Mouse (Mus musculus) midbrain, embryonic 13.5 days (tissue): ENCODE measurements around the gene Bcl2l1. TPM values are rescaled to one million over a fixed set of nuclear protein-coding genes. Genes with fewer than 3 reads are reported as not detected.

Source experiments
- ATAC-seq: fragments of 200-750 bp; cut with Nextera tagmentation; 2 replicates; pipeline ENCODE4 v1.8.0; 2017; ENCODE audit warnings: mild to moderate bottlenecking, moderate TSS enrichment, moderate library complexity
- H3K27ac ChIP-seq: fragments of 300-500 bp; sonication (generic); 2 replicates; pipeline ENCODE4 v1.5.1; 2015; ENCODE audit warnings: inconsistent platforms, mild to moderate bottlenecking, moderate library complexity
- H3K27me3 ChIP-seq: fragments of 300-500 bp; sonication (generic); 2 replicates; pipeline ENCODE4 v1.6.1; 2015; ENCODE audit warnings: mild to moderate bottlenecking, inconsistent platforms
- H3K36me3 ChIP-seq: fragments of 300-500 bp; sonication (generic); 2 replicates; pipeline ENCODE4 v1.6.1; 2015; ENCODE audit warnings: mild to moderate bottlenecking, inconsistent platforms
- H3K4me1 ChIP-seq: fragments of 300-500 bp; sonication (generic); replicated peaks from 2 replicates; pipeline ENCODE4 v1.6.1; 2015; ENCODE audit warnings: inconsistent platforms
- H3K4me2 ChIP-seq: fragments of 300-500 bp; sonication (generic); replicated peaks from 2 replicates; pipeline ENCODE4 v1.6.1; 2015; ENCODE audit warnings: moderate library complexity, mild to moderate bottlenecking, inconsistent platforms
- H3K4me3 ChIP-seq: fragments of 300-500 bp; sonication (generic); replicated peaks from 2 replicates; pipeline ENCODE4 v1.5.1; 2015; ENCODE audit warnings: mild to moderate bottlenecking, inconsistent platforms
- H3K9ac ChIP-seq: fragments of 300-500 bp; sonication (generic); replicated peaks from 2 replicates; pipeline ENCODE4 v1.6.1; 2015; ENCODE audit warnings: mild to moderate bottlenecking, inconsistent platforms
- H3K9me3 ChIP-seq: fragments of 300-500 bp; sonication (generic); 2 replicates; pipeline ENCODE4 v1.6.1; 2016; ENCODE audit warnings: mild to moderate bottlenecking, inconsistent platforms
- WGBS: fragments of 180-500 bp; shearing (Covaris S2); methylation state at CpG from one replicate; pipeline ENCODE4 v1.1.7; 2015; 5-methylcytosine and 5-hydroxymethylcytosine counted together
- polyA plus RNA-seq: library from polyadenylated mRNA; unstranded; fragments of >200 nt; fragmentation: Nextera tagmentation; extraction: Ambion mirVana; gene quantifications from 2 replicates; pipeline ENCODE4 v1.2.1, GENCODE M21; 2015

Gene Bcl2l1
- polyA plus RNA-seq, 1 experiment from 2014 or later = 190 TPM

DNA sequence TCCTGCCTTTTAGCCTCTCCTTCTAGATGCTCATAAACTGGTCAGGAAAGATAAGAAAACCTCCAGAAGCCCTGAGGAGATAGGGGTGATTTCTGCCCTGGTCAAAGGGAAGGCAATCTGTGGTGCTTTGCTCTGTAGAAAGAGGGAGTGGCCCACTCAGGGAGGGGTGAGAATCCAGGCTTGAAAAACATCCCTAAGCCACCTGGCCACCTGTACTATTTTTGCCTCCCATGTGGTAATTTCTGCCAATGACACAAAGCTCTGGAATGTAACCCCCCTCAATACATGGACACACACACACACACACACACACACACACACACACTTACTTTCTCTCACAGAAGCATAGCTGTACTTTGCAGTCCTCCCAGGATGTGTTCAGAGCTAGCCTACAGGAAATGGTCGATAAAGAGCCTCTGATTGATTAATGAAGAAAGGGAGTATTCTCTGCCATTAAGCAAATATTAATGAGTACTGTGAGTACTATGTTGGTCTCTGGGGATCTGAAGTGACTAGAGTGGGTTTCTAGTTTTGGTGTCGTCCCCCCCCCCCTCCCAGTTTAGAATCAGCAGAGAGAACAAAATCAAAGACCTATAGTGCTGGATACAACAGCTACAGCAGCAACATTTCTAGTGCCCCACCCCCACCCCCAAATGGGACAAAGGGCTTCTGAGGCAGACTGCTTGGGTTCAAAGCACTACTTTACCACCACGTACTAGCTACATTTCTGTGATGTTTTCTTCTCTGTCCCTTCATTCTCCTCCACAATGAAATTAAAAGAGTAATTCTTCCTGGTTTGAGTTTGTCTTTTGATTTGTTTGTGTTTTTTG is 20.0 kb downstream of the Bcl2l1 start:
- H3K4me2 ChIP-seq = no peak overlapping the region
- H3K4me3 ChIP-seq = no peak overlapping the region
- 51% methylated on average over 3 of the region's 3 CpGs for WGBS
- H3K36me3 ChIP-seq = peaks cover 9% of the 10 kb centered on the region; the same call in 1 of the 2 replicates
- peaks cover 25% of the 10 kb centered on the region for H3K4me1 ChIP-seq
- H3K27me3 ChIP-seq = no peaks in the 10 kb centered on the region
- no peak for ATAC-seq
- no peaks in the 10 kb centered on the region for H3K9me3 ChIP-seq
- H3K27ac ChIP-seq = no peak overlapping the region
- H3K9ac ChIP-seq = no peak overlapping the region

DNA sequence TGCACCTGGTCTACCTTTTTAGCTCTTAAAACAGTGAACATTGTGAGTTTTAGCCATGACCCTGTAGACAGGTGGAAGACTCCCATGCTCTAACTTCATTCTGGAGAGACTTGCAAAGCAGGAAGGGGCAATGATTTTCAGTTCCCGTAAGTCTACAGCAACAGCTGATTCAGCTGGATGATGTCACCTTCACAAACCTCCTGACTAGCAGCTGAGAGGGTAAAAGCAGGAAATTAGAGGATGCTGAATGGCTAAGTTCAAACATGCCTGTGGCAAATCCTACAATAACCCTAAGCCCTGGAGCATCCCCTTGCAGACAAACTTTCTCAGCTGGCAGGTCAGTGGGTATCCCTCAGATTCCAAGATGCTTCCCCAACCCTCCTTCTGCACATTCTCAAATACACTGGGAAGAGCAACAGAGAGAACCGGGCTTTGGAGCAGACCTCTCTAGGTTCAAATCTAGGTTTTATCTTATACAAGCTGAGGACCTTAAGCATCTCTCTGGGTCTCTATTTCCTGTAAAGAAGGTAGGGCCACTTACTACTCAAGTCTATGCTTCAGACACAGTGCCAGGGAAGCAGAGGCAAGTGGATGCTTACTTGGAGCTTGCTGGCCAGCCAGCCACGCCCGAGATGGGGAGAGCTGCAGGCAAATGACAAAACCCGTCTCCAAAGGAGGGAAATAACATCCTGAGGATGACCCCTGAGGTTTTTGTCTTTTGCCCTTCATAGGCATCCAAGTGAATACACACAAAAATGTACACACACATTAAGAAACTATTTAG is 21.2 kb downstream of the Bcl2l1 start:
- Histone ChIP-seq H3K9me3 (no peaks in the 10 kb centered on the region), H3K4me2 (no peak overlapping the region), H3K4me3 (no peak overlapping the region), H3K36me3 (0 out of 2 replicates have a peak, but pooled peaks cover 3% of the 10 kb centered on the region), H3K9ac (no peak overlapping the region), H3K27ac (no peak overlapping the region), H3K4me1 (peaks cover 29% of the 10 kb centered on the region), H3K27me3 (no peaks in the 10 kb centered on the region)
- ATAC-seq = no peak
- 87% methylated on average over 5 of the region's 5 CpGs for WGBS

DNA sequence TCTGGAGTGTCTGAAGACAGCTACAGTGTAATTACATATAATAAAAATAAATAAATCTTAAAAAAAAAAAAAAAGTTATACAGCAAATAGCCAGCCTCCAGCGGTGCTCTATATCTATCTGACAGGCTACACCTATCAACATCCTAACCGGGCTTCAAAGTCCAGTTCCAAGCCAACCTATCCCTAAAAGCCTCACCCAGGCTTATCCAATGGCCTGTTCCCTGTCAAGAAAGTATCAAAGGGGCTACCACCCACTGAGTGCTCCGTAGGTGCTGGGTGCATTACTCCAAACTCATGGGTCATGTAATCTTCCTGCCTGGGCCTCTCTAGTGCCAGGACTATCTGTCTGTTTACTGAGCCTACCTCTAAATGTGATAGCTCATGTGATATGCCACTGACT is 23.4 kb downstream of the Bcl2l1 start:
- peaks cover 40% of the 10 kb centered on the region for H3K4me1 ChIP-seq

DNA sequence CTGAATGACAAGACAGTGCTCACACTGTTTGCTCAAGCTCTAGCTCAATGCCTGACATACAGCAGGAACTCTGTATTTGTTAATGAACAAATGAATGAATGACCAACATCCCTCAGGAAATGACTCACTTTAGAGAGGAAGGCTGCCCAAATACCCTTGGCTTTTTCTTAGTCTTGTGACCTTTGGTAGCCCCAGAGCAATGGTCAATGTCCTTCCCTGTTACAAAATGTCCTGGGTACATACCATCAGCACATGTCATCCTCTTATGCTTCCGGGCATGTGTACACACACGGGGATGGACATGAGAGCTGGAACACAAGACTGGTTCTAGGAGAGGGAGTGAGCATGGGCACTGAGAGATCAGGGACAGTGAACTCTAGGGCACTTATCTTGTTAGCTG is 25.5 kb downstream of the Bcl2l1 start:
- Histone ChIP-seq H3K9ac (no peak overlapping the region), H3K9me3 (no peaks in the 10 kb centered on the region), H3K27ac (no peak overlapping the region), H3K4me2 (no peak overlapping the region), H3K36me3 (0 out of 2 replicates have a peak, but pooled peaks cover under 1% of the 10 kb centered on the region), H3K4me1 (peaks cover 35% of the 10 kb centered on the region), H3K27me3 (no peaks in the 10 kb centered on the region), H3K4me3 (no peak overlapping the region)
- no peak for ATAC-seq
- 86% methylated on average over 2 of the region's 2 CpGs for WGBS

More for the DNA sequence above, 23.4 kb downstream of the Bcl2l1 start:
- no peak overlapping the region for H3K27ac ChIP-seq
- no peak overlapping the region for H3K4me3 ChIP-seq
- H3K4me2 ChIP-seq = no peak overlapping the region
- H3K27me3 ChIP-seq = no peaks in the 10 kb centered on the region
- H3K36me3 ChIP-seq = 0 out of 2 replicates have a peak, but pooled peaks cover 3% of the 10 kb centered on the region
- no peak overlapping the region for H3K9ac ChIP-seq
- H3K9me3 ChIP-seq = no peaks in the 10 kb centered on the region
- 91% methylated on average over 3 of the region's 3 CpGs for WGBS
- no peak for ATAC-seq

DNA sequence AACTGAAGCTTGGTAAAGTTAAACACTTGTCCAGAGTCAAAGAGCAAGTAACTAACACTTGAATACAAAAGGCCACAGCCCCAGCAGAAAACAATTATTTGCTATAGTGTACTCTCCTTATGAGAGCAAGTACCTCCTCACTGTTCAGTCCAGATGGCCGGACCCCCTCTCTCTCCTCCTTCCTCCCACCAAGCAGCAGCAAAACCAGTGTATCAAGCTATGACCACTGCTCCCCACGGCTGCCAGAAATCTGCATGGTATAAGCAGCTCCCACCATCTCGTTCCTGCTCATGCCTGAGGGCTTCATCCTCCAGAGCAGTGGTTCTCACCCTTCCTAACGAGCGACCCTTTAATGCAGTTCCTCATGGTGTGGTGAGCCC is 26.4 kb downstream of the Bcl2l1 start:
- 0 out of 2 replicates have a peak overlapping the region, but pooled peaks have one; percentile 1 for H3K9ac ChIP-seq

DNA sequence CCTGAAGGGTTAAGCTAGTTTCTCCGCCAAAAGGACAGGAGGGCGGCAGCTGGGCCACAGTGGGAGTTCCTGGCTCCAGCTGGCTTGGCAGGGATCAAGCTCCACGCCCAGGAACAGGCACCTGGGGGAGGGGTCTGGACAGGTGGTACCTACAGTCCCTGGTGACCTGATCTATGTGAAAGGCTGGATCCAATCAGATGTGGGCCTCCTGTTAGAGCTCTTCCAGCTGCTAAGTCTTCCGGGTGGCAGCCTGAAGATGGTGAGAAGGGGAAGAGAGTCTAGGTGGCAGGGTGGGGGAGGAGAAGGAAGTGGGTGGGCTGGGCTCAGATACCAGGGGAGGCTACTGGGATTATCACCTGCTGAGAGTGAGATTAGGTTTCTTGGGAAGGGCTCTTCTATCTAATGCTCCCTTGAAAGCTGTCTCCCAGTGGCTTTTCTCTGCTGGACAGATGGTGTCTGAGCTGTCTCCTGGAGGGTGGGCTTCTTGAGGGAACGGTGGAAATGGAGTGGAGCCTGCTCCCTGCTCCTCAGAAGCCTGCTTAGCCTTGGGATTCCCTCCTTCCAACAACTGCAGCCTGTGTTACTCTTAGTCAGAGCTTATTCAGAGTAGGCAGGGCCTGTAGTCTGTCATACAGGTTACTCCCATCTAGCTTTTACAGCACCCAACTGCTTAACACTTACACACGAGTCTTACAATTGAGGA is 27.0 kb downstream of the Bcl2l1 start:
- 10% methylated on average over 6 of the region's 6 CpGs for WGBS
- H3K36me3 ChIP-seq = no peaks in the 10 kb centered on the region
- H3K9ac ChIP-seq = 0 out of 2 replicates have a peak overlapping the region, but pooled peaks have one; percentile 24
- H3K4me3 ChIP-seq = no peak overlapping the region
- H3K9me3 ChIP-seq = no peaks in the 10 kb centered on the region
- peak overlapping the region; percentile 42 for H3K27ac ChIP-seq
- H3K27me3 ChIP-seq = no peaks in the 10 kb centered on the region
- H3K4me1 ChIP-seq = peaks cover 32% of the 10 kb centered on the region
- H3K4me2 ChIP-seq = no peak overlapping the region; the same call in 1 of the 2 replicates
- peak; percentile 72; the same call in 1 of the 2 replicates for ATAC-seq

More for the DNA sequence above, 26.4 kb downstream of the Bcl2l1 start:
- Histone ChIP-seq H3K4me2 (no peak overlapping the region), H3K27me3 (no peaks in the 10 kb centered on the region), H3K36me3 (no peaks in the 10 kb centered on the region), H3K9me3 (no peaks in the 10 kb centered on the region), H3K27ac (peak overlapping the region; percentile 42; the same call in 1 of the 2 replicates), H3K4me3 (no peak overlapping the region), H3K4me1 (peaks cover 32% of the 10 kb centered on the region)
- ATAC-seq = no peak
- 41% methylated on average over 5 of the region's 5 CpGs for WGBS

DNA sequence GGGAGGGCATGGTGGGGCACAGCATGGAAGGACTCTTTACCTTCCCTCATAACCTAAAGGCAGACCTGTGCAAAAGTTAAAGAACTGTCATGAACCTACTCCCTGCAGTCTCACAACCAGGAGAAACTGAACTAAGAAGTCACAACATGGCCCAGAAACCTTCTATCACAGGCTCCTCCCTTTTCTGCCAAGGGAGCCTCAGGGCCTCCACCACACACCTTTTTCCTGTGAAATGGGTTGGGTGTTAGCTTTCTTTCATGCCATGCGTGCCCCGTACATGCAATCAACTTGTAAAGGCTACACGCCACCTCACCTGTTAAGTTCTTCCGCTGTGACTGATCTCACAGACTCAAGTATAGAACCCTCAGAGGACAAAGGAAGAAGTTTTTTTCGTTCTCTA is 28.4 kb downstream of the Bcl2l1 start:
- H3K36me3 ChIP-seq = no peaks in the 10 kb centered on the region
- peaks cover 32% of the 10 kb centered on the region for H3K4me1 ChIP-seq
- no peak overlapping the region for H3K27ac ChIP-seq
- ATAC-seq = no peak
- no peak overlapping the region for H3K4me3 ChIP-seq
- H3K9ac ChIP-seq = no peak overlapping the region
- H3K4me2 ChIP-seq = no peak overlapping the region
- no peaks in the 10 kb centered on the region for H3K9me3 ChIP-seq
- no peaks in the 10 kb centered on the region for H3K27me3 ChIP-seq
- 84% methylated on average over 5 of the region's 5 CpGs for WGBS

DNA sequence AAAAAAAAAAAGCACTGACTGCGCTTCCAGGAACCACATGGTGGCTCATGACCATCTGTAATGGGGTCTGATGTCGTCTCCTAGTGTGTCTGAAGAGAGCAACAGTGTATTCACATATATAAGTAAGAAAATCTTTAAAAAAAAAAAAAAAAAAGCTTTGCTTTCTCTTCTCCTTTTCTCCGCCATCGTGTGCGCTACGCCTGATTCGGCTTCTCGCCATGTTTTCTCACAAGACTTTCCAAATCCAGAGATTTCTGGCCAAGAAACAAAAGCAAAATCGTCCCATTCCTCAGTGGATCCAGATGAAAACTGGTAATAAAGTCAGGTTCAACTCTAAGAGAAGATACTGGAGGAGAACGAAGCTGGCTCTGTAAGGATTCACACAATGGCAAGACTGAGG is 29.2 kb downstream of the Bcl2l1 start:
- no peaks in the 10 kb centered on the region for H3K27me3 ChIP-seq
- no peak for ATAC-seq
- no peaks in the 10 kb centered on the region for H3K9me3 ChIP-seq
- H3K4me3 ChIP-seq = no peak overlapping the region
- H3K27ac ChIP-seq = no peak overlapping the region
- no peaks in the 10 kb centered on the region for H3K36me3 ChIP-seq
- H3K4me1 ChIP-seq = peaks cover 32% of the 10 kb centered on the region
- H3K4me2 ChIP-seq = no peak overlapping the region
- 94% methylated on average over 10 of the region's 10 CpGs for WGBS
- no peak overlapping the region for H3K9ac ChIP-seq

DNA sequence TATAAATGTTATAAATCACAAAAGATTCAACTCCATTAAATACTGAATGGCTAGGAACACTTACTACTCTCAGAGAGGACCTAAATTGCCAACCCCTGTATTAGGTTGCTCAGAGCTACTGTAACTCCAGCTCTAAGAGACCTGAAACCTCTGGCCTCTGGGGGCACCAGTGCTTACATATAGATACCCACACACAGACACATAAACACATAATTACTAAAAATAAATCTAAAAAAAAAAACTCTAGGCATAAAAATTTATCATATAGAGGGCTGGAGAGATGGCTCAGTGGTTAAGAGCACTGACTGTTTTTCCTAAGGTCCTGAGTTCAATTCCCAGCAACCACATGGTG is 30.8 kb downstream of the Bcl2l1 start:
- Histone ChIP-seq H3K4me2 (no peak overlapping the region), H3K9ac (no peak overlapping the region), H3K27ac (no peak overlapping the region), H3K4me1 (peaks cover 22% of the 10 kb centered on the region), H3K27me3 (no peaks in the 10 kb centered on the region), H3K4me3 (no peak overlapping the region), H3K36me3 (no peaks in the 10 kb centered on the region), H3K9me3 (no peaks in the 10 kb centered on the region)
- no peak for ATAC-seq

DNA sequence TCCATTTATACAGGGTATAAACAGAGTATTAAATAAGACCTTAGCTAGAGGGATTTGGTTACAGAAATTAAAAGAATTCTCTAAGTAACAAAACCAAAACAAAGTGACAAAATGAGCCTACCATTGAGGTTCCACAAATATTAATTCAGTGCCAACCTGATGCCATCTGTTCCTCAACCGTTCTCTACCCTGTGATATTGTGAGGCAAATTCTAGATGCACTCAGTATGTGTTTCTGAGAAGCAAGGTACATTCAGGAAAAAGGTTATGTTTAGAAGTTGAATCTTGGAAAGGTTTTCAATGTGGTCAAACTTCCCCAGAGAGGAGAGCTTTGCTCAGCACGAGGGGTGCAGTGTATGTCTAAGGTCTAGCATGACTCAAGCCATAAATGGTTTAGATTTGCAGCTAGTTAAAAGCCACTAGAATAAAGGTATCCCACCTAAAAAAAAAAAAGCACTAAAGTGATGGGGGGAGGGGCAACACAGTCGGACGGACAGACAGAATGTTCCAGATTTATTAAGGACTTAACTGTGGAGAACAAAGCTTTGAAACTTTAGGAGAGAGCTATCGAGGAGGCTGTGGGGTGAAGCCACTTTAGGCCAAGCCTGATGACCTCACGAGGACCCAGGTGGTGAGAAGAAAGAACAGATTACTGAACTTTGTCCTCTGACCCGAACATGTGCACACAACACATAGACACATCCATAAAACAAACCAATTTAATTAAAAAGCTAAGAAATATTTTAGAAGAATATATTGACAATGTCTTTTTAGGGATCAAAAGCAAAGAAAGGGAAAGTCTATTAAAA is 31.4 kb downstream of the Bcl2l1 start:
- Histone ChIP-seq H3K9me3 (no peaks in the 10 kb centered on the region), H3K36me3 (no peaks in the 10 kb centered on the region), H3K4me2 (no peak overlapping the region), H3K4me3 (no peak overlapping the region), H3K4me1 (peaks cover 16% of the 10 kb centered on the region), H3K9ac (no peak overlapping the region), H3K27ac (no peak overlapping the region), H3K27me3 (no peaks in the 10 kb centered on the region)
- WGBS = 80% methylated on average over 7 of the region's 7 CpGs
- no peak for ATAC-seq

DNA sequence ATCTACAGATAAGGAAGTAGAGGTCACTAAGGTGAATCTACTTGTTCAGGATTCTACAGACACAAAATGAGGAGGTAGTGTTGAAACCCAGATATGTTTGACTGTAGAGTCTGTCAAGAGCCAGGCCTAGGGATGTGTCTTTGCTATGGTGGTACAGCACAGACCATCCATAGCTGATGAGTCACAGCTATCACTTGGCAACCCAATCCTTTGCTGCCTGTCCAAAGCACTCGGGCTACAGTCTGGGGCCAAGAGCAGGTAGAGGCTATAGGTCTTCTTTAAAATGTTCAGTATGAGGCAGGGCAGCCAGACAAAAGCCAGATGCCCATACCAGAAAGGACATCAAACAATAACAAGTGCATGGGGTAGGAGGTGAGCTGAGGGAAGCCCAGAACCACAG is 33.9 kb downstream of the Bcl2l1 start:
- Histone ChIP-seq H3K9ac (no peak overlapping the region), H3K4me2 (no peak overlapping the region), H3K4me1 (0 out of 2 replicates have a peak, but pooled peaks cover 4% of the 10 kb centered on the region), H3K27ac (no peak overlapping the region), H3K4me3 (no peak overlapping the region), H3K36me3 (no peaks in the 10 kb centered on the region), H3K27me3 (no peaks in the 10 kb centered on the region), H3K9me3 (no peaks in the 10 kb centered on the region)
- no peak for ATAC-seq
- WGBS = 100% methylated on average over 1 of the region's 1 CpGs
